Mouse (Mus musculus) ES-Bruce4 (cell line): ENCODE data around the gene Plekhm3. TPM values are rescaled to one million over a fixed set of nuclear protein-coding genes. Genes with fewer than 3 reads are reported as not detected.

Source experiments
- H3K27ac ChIP-seq: 2 replicates; pipeline ENCODE4 v1.5.1; 2012; ENCODE audit warnings: low read length, inconsistent platforms; ENCODE audit not compliant: insufficient read depth
- H3K27me3 ChIP-seq: 2 replicates; pipeline ENCODE4 v1.6.1; 2012; ENCODE audit warnings: mild to moderate bottlenecking, low read length, inconsistent platforms; ENCODE audit not compliant: control insufficient read depth, poor library complexity, insufficient read depth, severe bottlenecking
- H3K36me3 ChIP-seq: 2 replicates; pipeline ENCODE4 v1.6.1; 2012; ENCODE audit warnings: inconsistent platforms, mild to moderate bottlenecking, low read length, moderate library complexity; ENCODE audit not compliant: control insufficient read depth, poor library complexity, insufficient read depth, severe bottlenecking
- H3K4me1 ChIP-seq: one replicate; pipeline ENCODE4 v1.8.1; 2011; ENCODE audit warnings: low read length; ENCODE audit not compliant: control insufficient read depth, insufficient read depth
- H3K4me3 ChIP-seq: 2 replicates; pipeline ENCODE4 v1.5.1; 2011; ENCODE audit warnings: low read depth, mild to moderate bottlenecking, low read length
- H3K9ac ChIP-seq: 2 replicates; pipeline ENCODE4 v1.6.1; 2012; ENCODE audit warnings: low read depth, mild to moderate bottlenecking, inconsistent platforms; ENCODE audit not compliant: poor library complexity, severe bottlenecking
- H3K9me3 ChIP-seq: replicated peaks from 2 replicates; pipeline ENCODE4 v1.6.1; 2012; ENCODE audit warnings: mild to moderate bottlenecking, low read length, inconsistent platforms; ENCODE audit not compliant: control insufficient read depth, poor library complexity, insufficient read depth, severe bottlenecking
- CTCF ChIP-seq: IDR thresholded peaks from one replicate; pipeline ENCODE4 v1.8.1; 2011; ENCODE audit warnings: low read depth, low read length
- EP300 ChIP-seq: IDR thresholded peaks from 2 replicates; pipeline ENCODE4 v1.6.1; 2011; ENCODE audit warnings: low read depth, low read length; ENCODE audit not compliant: insufficient read depth
- POLR2A ChIP-seq: IDR thresholded peaks from one replicate; pipeline ENCODE4 v1.8.1; 2011; ENCODE audit warnings: low read length; ENCODE audit not compliant: insufficient read depth
- polyA plus RNA-seq: library from polyadenylated mRNA; stranded (reverse); fragments of >200 nt; gene quantifications from 2 replicates; pipeline ENCODE4 v1.2.4, GENCODE M21; 2011; ENCODE audit warnings: low read depth; ENCODE audit not compliant: missing spikeins, insufficient read depth, insufficient read length

The Plekhm3 gene
- polyA plus RNA-seq, 1 experiment, result 9.5 TPM

DNA sequence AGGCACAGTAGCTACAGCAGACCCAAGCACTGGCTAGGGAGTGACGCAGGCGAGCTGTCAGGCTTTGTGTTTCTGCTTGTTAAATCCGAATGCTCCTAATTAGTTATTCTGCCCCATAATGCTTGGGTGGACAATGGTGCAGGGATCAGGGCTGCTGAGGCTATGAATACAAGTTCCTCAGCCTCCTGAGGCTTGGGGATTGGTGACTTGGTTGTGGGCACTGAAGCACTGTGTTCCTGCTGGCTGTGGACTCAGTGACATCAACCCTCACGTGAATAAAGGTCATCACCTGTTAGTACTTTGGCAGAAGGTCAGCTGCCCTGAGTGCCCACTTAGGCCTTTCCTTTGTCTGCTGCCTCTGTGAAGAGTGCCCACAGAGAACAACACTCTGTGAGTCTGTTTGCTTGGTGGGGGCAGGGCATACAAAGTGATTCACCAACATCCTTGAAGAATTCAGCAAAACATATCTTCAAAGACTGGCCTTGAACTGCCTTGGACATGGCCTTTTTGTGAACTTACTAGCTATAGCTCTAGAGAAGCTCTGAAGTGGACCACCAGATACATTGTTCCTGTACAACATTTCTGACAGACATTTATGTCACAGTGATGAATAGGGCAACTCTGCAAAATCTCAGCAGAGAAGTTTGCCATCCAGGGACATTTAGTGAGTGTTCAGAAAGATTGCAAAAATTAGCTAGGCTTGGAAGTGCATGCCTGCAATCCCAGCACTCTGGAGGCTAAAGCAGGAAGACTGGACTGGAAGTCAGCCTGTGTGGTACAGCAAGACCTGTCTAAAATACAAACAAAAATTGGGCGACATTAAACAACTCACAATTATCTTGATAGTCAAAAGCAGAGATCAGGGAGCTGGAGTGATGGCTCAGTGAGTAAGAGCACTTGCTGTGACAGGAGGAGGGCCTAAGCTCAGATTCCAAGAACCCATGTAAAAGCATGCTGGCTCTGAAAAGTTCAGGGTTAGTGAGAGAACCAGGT is 102.6 kb downstream of the Plekhm3 start:
- H3K27me3 ChIP-seq, result no peaks in the 10 kb centered on the region
- H3K9ac ChIP-seq, result no peak overlapping the region
- H3K27ac ChIP-seq, result no peak overlapping the region
- H3K36me3 ChIP-seq, result no peaks in the 10 kb centered on the region
- H3K9me3 ChIP-seq, result no peaks in the 10 kb centered on the region
- H3K4me3 ChIP-seq, result no peak overlapping the region
- no peaks in the 10 kb centered on the region for H3K4me1 ChIP-seq
- TF ChIP-seq POLR2A (no peak), EP300 (no peak), CTCF (no peak)

DNA sequence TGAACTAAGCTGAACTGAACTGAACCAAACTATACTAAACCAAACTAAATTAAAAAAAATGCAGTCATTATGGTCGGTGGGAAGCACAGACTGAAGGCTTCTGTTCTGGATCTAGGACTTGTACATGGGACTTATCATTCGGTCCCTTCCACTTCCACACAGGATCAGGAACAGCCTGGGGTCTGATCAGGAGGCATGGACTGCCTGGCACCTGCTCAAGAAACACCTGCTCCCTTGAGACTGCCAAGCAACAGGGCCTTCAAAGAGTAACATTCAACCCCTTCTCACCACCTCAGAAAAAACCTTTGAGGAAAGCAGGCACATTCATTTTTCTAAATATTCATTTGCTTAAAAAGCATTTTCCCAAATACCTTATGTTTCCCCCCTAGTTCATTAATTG is 103.4 kb downstream of the Plekhm3 start:
- Histone ChIP-seq H3K27me3 (no peaks in the 10 kb centered on the region), H3K4me1 (no peaks in the 10 kb centered on the region), H3K27ac (no peak overlapping the region), H3K4me3 (no peak overlapping the region), H3K9me3 (no peaks in the 10 kb centered on the region), H3K36me3 (no peaks in the 10 kb centered on the region), H3K9ac (no peak overlapping the region)
- no peak for TF ChIP-seq EP300
- no peak for TF ChIP-seq CTCF
- TF ChIP-seq POLR2A, result no peak

DNA sequence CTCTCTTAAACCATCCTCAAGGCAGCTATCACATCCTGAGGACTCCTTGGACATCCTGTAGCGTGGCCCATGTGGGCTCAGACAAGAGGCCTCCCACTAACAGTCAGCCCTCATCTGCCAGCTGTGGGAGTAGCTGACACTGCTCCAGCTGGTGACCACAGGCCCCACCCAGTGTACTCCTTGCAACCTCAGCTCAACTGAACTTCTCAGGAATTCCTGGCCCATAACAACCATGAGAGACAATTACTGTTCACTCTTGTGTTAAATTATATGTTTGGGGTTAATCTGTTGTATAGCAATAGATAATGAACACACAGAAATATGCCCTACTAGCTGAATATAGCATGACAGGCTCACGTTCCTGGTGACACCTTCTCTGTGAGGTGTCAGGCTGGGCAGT is 104.4 kb downstream of the Plekhm3 start:
- Histone ChIP-seq H3K9ac (no peak overlapping the region), H3K27me3 (no peaks in the 10 kb centered on the region), H3K4me3 (no peak overlapping the region), H3K27ac (no peak overlapping the region), H3K4me1 (no peaks in the 10 kb centered on the region), H3K36me3 (no peaks in the 10 kb centered on the region), H3K9me3 (no peaks in the 10 kb centered on the region)
- TF ChIP-seq POLR2A (no peak), CTCF (no peak), EP300 (no peak)

DNA sequence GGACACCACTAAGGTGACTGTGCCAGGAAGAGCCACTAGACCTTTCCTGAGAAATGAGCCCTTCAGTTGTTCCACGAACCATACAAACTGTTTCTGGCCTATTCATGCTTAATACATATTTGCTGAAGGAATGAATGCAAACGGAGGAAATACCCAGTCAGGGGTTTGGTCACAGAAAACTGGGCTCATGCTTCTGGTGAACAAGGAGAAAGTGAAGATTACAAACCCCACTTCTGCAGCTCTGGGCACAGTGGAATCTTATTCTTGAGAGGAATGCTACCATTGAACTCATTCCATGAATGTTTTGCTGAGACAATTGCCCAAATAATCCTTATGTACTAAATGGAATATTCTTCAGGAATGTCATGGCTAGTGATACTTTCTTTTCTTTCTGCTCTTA is 106.3 kb downstream of the Plekhm3 start:
- TF ChIP-seq CTCF (no peak), POLR2A (no peak), EP300 (no peak)
- H3K4me3 ChIP-seq, result no peak overlapping the region
- H3K9me3 ChIP-seq, result no peaks in the 10 kb centered on the region
- no peak overlapping the region for H3K9ac ChIP-seq
- no peaks in the 10 kb centered on the region for H3K36me3 ChIP-seq
- no peak overlapping the region for H3K27ac ChIP-seq
- H3K4me1 ChIP-seq, result no peaks in the 10 kb centered on the region
- no peaks in the 10 kb centered on the region for H3K27me3 ChIP-seq

DNA sequence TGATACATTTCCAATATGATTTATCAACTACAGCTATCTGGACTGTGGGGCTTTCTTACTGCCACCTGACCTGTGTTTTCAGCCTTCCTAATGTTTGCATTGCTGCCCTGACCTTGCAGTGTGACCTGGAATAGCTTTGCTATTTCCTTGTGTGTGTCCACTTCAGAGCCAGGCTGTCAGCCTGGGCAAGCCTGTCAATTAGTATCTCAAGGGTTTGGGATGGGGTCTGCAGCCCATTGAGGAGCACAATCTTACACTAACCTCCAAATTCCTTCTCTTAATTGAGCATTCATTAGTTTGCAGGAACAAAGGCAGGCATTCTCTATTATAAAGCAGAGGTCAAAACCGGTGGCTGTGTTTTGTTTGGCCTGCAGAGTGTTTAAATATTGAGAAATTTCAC is 107.6 kb downstream of the Plekhm3 start:
- no peak for TF ChIP-seq CTCF
- no peak for TF ChIP-seq POLR2A
- TF ChIP-seq EP300, result no peak
- H3K4me3 ChIP-seq, result no peak overlapping the region
- H3K9ac ChIP-seq, result no peak overlapping the region
- no peaks in the 10 kb centered on the region for H3K36me3 ChIP-seq
- H3K9me3 ChIP-seq, result no peaks in the 10 kb centered on the region
- H3K27me3 ChIP-seq, result no peaks in the 10 kb centered on the region
- H3K4me1 ChIP-seq, result no peaks in the 10 kb centered on the region
- H3K27ac ChIP-seq, result no peak overlapping the region

DNA sequence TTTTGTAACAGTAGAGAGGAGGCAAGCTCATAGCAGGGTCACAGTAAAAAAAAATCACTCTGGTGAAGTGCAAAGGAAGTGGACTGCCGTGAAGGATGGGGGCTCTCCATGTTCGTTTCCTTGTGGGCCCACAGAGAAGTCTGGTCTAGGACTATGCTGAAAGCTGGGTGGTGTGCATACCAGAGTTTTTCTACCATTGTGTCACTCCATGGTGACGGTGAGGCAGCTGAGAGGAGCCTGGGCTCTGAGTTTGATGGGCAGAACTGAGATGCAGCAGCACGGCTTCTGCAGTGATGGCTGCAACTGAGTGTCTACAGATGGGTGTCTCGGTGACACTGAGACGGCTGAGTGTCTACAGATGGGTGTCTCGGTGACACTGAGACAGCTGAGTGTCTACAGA is 108.5 kb downstream of the Plekhm3 start:
- Histone ChIP-seq H3K4me1 (no peaks in the 10 kb centered on the region), H3K27ac (no peak overlapping the region), H3K27me3 (no peaks in the 10 kb centered on the region), H3K9me3 (no peaks in the 10 kb centered on the region), H3K4me3 (no peak overlapping the region), H3K9ac (no peak overlapping the region), H3K36me3 (no peaks in the 10 kb centered on the region)
- TF ChIP-seq EP300, result no peak
- no peak for TF ChIP-seq CTCF
- TF ChIP-seq POLR2A, result no peak
